Mouse (Mus musculus): Measurements from ENCODE around the gene 9130213A22Rik.

GRCm38 (mm10) chr11:69123693-69124497, 1.5 kb upstream of the 9130213A22Rik start:
- TF ChIP-seq CTCF (IDR thresholded peaks at IDR 0.05; ENCODE audit: insufficient read depth, low read length) (no peak), POLR2A (IDR thresholded peaks at IDR 0.05; ENCODE audit: borderline replicate concordance, extremely low read depth, low read depth, low read length) (no peak)
